Mouse (Mus musculus) Patski (cell line): ENCODE data around the gene Gm15023. TPM values are rescaled to one million over a fixed set of nuclear protein-coding genes. Genes with fewer than 3 reads are reported as not detected.
"Not testable (repeated sequence)": the region's sequence is repeated elsewhere in the genome, so short reads cannot be mapped to it uniquely, and the experiment has no call there.

Source experiments
- ATAC-seq: fragments of 100-300 bp; one replicate; pipeline ENCODE4 v1.8.0; 2021
- CTCF ChIA-PET: fragments of 350-600 bp; sonication (Branson Sonifier 250); formaldehyde crosslinking; loops from one replicate; lab custom pipeline; 2022; ENCODE audit warnings: inconsistent platforms; lab: Charles Lee
- POLR2A ChIA-PET: fragments of 350-600 bp; sonication (Branson Sonifier 250); formaldehyde crosslinking; loops from one replicate; lab custom pipeline; 2022; ENCODE audit warnings: antibody characterized with exemption, inconsistent platforms; lab: Charles Lee
- DNase-seq: peaks from one replicate; pipeline ENCODE4 v3.0.0-alpha.2; 2011; ENCODE audit warnings: low read depth, low spot score
- H3K27me3 ChIP-seq: fragments of 371-371 bp; one replicate; pipeline ENCODE4 v1.5.1; 2021
- CTCF ChIP-seq: fragments of 100-300 bp; IDR thresholded peaks from one replicate; pipeline ENCODE4 v1.5.1; 2021
- in situ Hi-C: fragments of 300-500 bp; cut with MboI; formaldehyde crosslinking; loops from 3 replicates; pipeline ENCODE4 v1.11.1; 2018; ENCODE audit warnings: low pct_unique_long_range_greater_than_20kb, mixed read lengths
- polyA plus RNA-seq: library from polyadenylated mRNA; unstranded; gene quantifications from one replicate; pipeline ENCODE4 v1.2.3, GENCODE M21; 2021

The Gm15023 gene
- polyA plus RNA-seq = not detected

- H3K27me3 ChIP-seq, DNase-seq, POLR2A ChIA-PET, ATAC-seq, CTCF ChIA-PET, in situ Hi-C loops: not testable (repeated sequence)
Observed at GRCm38 (mm10) chrX:135177532-135177931, at the start of gene Gm15023. TSS of gene Gm15023 (minus strand) at chrX:135177632.

DNA sequence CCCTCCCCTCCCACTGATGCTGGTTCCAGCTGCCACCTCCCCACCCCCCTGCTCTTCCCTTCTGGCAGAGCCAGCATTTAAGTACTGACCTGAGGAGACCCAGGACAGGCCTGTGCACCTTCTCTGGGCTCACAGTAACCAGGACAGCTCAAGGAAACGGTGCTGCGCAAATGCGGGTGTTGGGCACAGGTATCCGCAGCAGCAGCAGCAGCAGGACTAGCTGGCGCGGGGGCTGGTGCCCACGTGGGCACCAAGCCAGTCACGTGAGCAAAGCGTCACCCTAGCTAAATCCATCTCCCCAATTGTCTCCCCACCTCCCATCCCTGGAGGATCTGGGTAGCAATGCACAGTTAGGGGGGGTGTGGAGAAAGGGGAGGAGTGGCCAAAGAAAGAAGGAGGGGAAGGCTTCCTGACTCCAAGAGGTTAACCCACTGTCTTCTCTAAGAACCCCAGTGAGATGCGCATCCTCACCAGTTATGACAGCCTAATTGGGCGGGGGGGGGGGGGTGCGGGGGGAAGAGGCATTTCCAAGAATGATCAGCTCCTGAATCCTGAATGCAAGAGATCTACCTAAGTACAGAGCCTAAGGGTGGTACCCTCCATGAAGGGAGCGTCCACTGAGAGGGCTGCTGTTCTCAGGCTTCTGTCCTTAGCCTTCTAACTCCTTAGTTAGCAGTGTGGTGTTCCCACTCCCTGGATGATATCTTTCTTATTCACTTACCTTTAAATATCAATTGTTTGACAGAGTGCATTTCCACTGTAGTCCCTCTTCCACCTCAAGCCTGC is 33.2 kb upstream of the Gm15023 start, which contains the start of gene Tceal6:
Gene Tceal6, minus strand, starts transcription at position 252 of the 786 bp plus-strand sequence.
- ATAC-seq = no peak
- ChIA-PET POLR2A (no interaction called here), CTCF (no interaction called here)
- no peak for DNase-seq
- in situ Hi-C loops = no loop called here
- H3K27me3 ChIP-seq = peaks cover 18% of the 10 kb centered on the region
- TF ChIP-seq CTCF = no peak

- H3K27me3 ChIP-seq = peaks cover 18% of the 10 kb centered on the region
- in situ Hi-C loops, CTCF ChIA-PET, DNase-seq, ATAC-seq, POLR2A ChIA-PET: not testable (repeated sequence)
Observed at GRCm38 (mm10) chrX:135209773-135210435, 32.5 kb upstream of the Gm15023 start.

DNA sequence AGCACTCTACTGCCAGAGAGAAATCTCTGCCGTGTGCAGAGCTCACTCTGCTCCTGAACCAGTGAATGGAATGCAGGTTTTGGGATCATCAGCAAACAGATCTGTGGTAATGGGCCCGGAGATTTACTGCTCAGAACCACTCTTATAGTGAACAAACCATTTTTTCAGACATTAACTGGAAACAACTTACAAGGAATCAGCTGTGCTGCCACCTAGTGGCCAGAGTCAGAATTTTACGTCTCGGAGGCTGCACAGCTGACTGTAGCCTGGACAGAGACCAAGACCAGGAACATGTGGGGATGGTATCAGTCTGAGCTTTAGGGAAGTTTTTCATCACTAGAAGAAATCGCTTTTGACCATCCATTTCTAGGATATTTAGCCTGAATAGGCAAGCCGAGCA is 12.5 kb upstream of the Gm15023 start:
- CTCF ChIA-PET, DNase-seq, ATAC-seq, in situ Hi-C loops, H3K27me3 ChIP-seq, POLR2A ChIA-PET: not testable (repeated sequence)

GRCm38 (mm10) chrX:135188661-135189060 is 11.2 kb upstream of the Gm15023 start:
- POLR2A ChIA-PET, ATAC-seq, DNase-seq, in situ Hi-C loops, CTCF ChIA-PET, H3K27me3 ChIP-seq: not testable (repeated sequence)

Other genes starting within 250 kb of the Gm15023 start
- gene Nxf2, start 212.9 kb downstream of the Gm15023 start, polyA plus RNA-seq = not detected
- 8.2 TPM for gene Zmat1, start 168.4 kb downstream of the Gm15023 start, polyA plus RNA-seq
- gene Tceal6, start 33.1 kb upstream of the Gm15023 start, polyA plus RNA-seq = not detected
- gene Pramel3, start 124.7 kb upstream of the Gm15023 start, polyA plus RNA-seq = not detected
- not detected for gene Gm5128, start 195.7 kb upstream of the Gm15023 start, polyA plus RNA-seq